Mouse (Mus musculus): ENCODE measurements around the gene Wdr18.

The Wdr18 gene

GRCm38 (mm10) chr10:79959847-79960601 lies at the start of gene Wdr18:
TSS of gene Wdr18 (plus strand) at chr10:79960152.
- DNase-seq (ENCODE audit: low read depth): peak; percentile 100

GRCm38 (mm10) chr10:79910556-79910955 lies 49.4 kb upstream of the Wdr18 start, which contains the start of gene Gm26602:
TSS of gene Gm26602 (plus strand) at chr10:79910856.
- no peak for DNase-seq (ENCODE audit: low read depth)

- no peak for DNase-seq (ENCODE audit: low read depth)
These were observed 47.5 kb upstream of the Wdr18 start for GRCm38 (mm10) chr10:79912412-79912811.

- DNase-seq (ENCODE audit: low read depth): no peak
These were observed 45.6 kb upstream of the Wdr18 start for GRCm38 (mm10) chr10:79914131-79914947.

GRCm38 (mm10) chr10:79914948-79915596 lies 44.9 kb upstream of the Wdr18 start:
- no peak for DNase-seq (ENCODE audit: low read depth)

- DNase-seq (ENCODE audit: low read depth): peak; percentile 39
These were observed 43.9 kb upstream of the Wdr18 start for GRCm38 (mm10) chr10:79916081-79916480.

GRCm38 (mm10) chr10:79916808-79917531 lies 43.0 kb upstream of the Wdr18 start, which contains the start of gene Kiss1r:
TSS of gene Kiss1r (plus strand) at chr10:79916971.
- DNase-seq (ENCODE audit: low read depth): peak; percentile 90

GRCm38 (mm10) chr10:79917532-79918100 lies 42.3 kb upstream of the Wdr18 start:
- DNase-seq (ENCODE audit: low read depth): no peak

- DNase-seq (ENCODE audit: low read depth): no peak
These were observed 41.5 kb upstream of the Wdr18 start for GRCm38 (mm10) chr10:79918231-79919078.

GRCm38 (mm10) chr10:79919251-79919849 lies 40.6 kb upstream of the Wdr18 start:
- no peak for DNase-seq (ENCODE audit: low read depth)

- no peak for DNase-seq (ENCODE audit: low read depth)
These were observed 39.7 kb upstream of the Wdr18 start for GRCm38 (mm10) chr10:79920056-79920890.

GRCm38 (mm10) chr10:79920958-79921535 lies 38.9 kb upstream of the Wdr18 start, which contains the start of gene R3hdm4:
TSS of gene R3hdm4 (minus strand) at chr10:79921208.
- DNase-seq (ENCODE audit: low read depth): no peak

- no peak for DNase-seq (ENCODE audit: low read depth)
These were observed 38.4 kb upstream of the Wdr18 start for GRCm38 (mm10) chr10:79921572-79921971.

- DNase-seq (ENCODE audit: low read depth): peak; percentile 96
These were observed 34.8 kb upstream of the Wdr18 start for GRCm38 (mm10) chr10:79924998-79925784.

GRCm38 (mm10) chr10:79925785-79926490 lies 34.0 kb upstream of the Wdr18 start:
- peak; percentile 31 for DNase-seq (ENCODE audit: low read depth)

GRCm38 (mm10) chr10:79926491-79927323 lies 33.2 kb upstream of the Wdr18 start, which contains the start of gene Arid3a:
TSS of gene Arid3a (plus strand) at chr10:79927043.
- DNase-seq (ENCODE audit: low read depth): peak; percentile 97

Measured in NIH3T3 (cell line).